Mouse (Mus musculus) E14TG2a.4 (cell line): ENCODE measurements around the gene Caps2.
A peak's percentile ranks its signal among the peaks of the same experiment; 100 is the strongest.
"Not testable (repeated sequence)": the region's sequence is repeated elsewhere in the genome, so short reads cannot be mapped to it uniquely, and the experiment has no call there.

ENCODE experiments used
- CTCF ChIP-seq: conservative IDR thresholded peaks from 2 replicates; pipeline ENCODE4 v1.5.1; 2014; ENCODE audit warnings: low read length
- POU5F1 ChIP-seq: IDR thresholded peaks from 2 replicates; pipeline ENCODE4 v1.6.1; 2014; ENCODE audit warnings: low read length, borderline replicate concordance

DNA sequence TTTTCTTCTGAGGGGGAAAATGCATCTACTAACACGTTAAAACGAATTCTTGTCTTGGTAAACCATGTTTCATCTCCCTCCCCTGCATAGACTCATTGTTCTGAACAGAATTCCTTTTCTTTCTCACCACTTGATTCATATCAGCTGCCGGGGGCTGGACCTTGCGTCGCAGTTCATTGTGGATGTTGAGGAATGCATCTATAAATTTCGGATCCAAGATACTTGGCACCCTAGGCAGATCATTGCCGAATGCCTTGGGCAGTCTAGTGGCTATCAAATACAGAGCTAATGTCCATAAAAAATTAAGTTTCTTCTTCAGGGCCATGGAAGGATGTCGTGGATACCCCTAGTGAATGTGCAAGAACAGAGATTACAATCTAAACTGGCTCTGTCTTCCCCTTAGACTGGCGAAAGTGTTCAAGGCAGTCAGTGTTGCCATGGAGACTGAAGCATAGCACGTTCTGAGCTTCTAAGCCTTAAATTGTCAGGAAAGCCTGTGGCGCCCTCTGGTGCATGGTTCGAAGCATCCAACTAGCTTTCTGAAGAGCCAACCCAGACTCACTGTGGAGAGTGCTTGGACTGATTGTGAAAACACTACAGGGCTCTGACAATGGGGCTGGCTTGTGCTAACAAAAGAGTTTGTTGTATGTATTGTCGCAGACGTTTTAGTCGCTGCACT, 3.4 kb upstream of the Caps2 start, which contains the start of gene Glipr1l3:
- peak; percentile 59 for TF ChIP-seq CTCF
- not testable (repeated sequence) for TF ChIP-seq POU5F1
